Mouse (Mus musculus): ENCODE measurements around the gene Pdxk. TPM values are rescaled to one million over a fixed set of nuclear protein-coding genes. Genes with fewer than 3 reads are reported as not detected.
"Not testable (repeated sequence)": the region's sequence is repeated elsewhere in the genome, so short reads cannot be mapped to it uniquely, and the experiment has no call there.

Gene Pdxk
- total RNA-seq (2021), result 21.5 and 26.2 TPM in 2 replicates
- long read RNA-seq, experiment 1, full-length matches to known transcripts, result 4 of 12 reads
- long read RNA-seq, experiment 1, partial matches to known transcripts, result 0 of 12 reads
- long read RNA-seq, experiment 1, other reads (novel, unspliced or antisense), result 8 of 12 reads
- long read RNA-seq, experiment 2, full-length matches to known transcripts, result 12 of 22 reads
- long read RNA-seq, experiment 2, partial matches to known transcripts, result 0 of 22 reads
- long read RNA-seq, experiment 2, other reads (novel, unspliced or antisense), result 10 of 22 reads

- DNase-seq, result peak; percentile 95
Observed at GRCm38 (mm10) chr10:78464792-78465207, at the start of gene Pdxk. Gene Pdxk, minus strand, starts transcription at chr10:78464975.

- no peak for DNase-seq
Observed at GRCm38 (mm10) chr10:78502986-78503733, 38.4 kb upstream of the Pdxk start.

- peak; percentile 90 for DNase-seq
Observed at GRCm38 (mm10) chr10:78487431-78488086, 22.8 kb upstream of the Pdxk start.

GRCm38 (mm10) chr10:78486871-78487270 is 22.1 kb upstream of the Pdxk start:
- DNase-seq, result no peak

GRCm38 (mm10) chr10:78485369-78485768 is 20.6 kb upstream of the Pdxk start:
- DNase-seq, result not testable (repeated sequence)

- peak; percentile 68 for DNase-seq
Observed at GRCm38 (mm10) chr10:78481928-78482499, 17.2 kb upstream of the Pdxk start.

GRCm38 (mm10) chr10:78480954-78481927 is 16.5 kb upstream of the Pdxk start:
- DNase-seq, result no peak

GRCm38 (mm10) chr10:78476821-78477220 is 12.0 kb upstream of the Pdxk start:
- no peak for DNase-seq

GRCm38 (mm10) chr10:78474759-78475158 is 10.0 kb upstream of the Pdxk start:
- DNase-seq, result no peak

- DNase-seq, result no peak
Observed at GRCm38 (mm10) chr10:78473434-78473833, 8.7 kb upstream of the Pdxk start.

GRCm38 (mm10) chr10:78472046-78472445 is 7.3 kb upstream of the Pdxk start:
- peak; percentile 71 for DNase-seq

GRCm38 (mm10) chr10:78470582-78471313 is 6.0 kb upstream of the Pdxk start:
- no peak for DNase-seq

GRCm38 (mm10) chr10:78467761-78468310 is 3.1 kb upstream of the Pdxk start:
- DNase-seq, result peak; percentile 83

- DNase-seq, result no peak
Observed at GRCm38 (mm10) chr10:78466647-78467046, 1.9 kb upstream of the Pdxk start.

GRCm38 (mm10) chr10:78465472-78465871 is 697 bp upstream of the Pdxk start:
- no peak for DNase-seq

- DNase-seq, result no peak
Observed at GRCm38 (mm10) chr10:78464201-78464791, 479 bp downstream of the Pdxk start.

GRCm38 (mm10) chr10:78463769-78464167 is 1.0 kb downstream of the Pdxk start:
- DNase-seq, result no peak

- DNase-seq, result no peak
Observed at GRCm38 (mm10) chr10:78462945-78463768, 1.6 kb downstream of the Pdxk start.

- DNase-seq, result no peak
Observed at GRCm38 (mm10) chr10:78461767-78462166, 3.0 kb downstream of the Pdxk start.
